Mouse (Mus musculus): ENCODE measurements around the gene Cfl2. TPM values are rescaled to one million over a fixed set of nuclear protein-coding genes. Genes with fewer than 3 reads are reported as not detected.
"Not testable (repeated sequence)": the region's sequence is repeated elsewhere in the genome, so short reads cannot be mapped to it uniquely, and the experiment has no call there.

Gene Cfl2
- 100 to 1,000 TPM; 110 to 136 TPM for total RNA-seq (2021)
- polyA plus RNA-seq (2012; rRNA removed), result 1.8 and 3.6 TPM in 2 replicates
- long read RNA-seq, transcript Cfl2-206 (4 exons, 2,726 nt), result minor isoform, 7 of 98 reads
- long read RNA-seq, transcript Cfl2-203 (4 exons, 1,128 nt), result minor isoform, 14 of 98 reads
- long read RNA-seq, transcript Cfl2-201 (4 exons, 2,940 nt), result major isoform, 70 of 98 reads
- long read RNA-seq, partial matches to known transcripts, result 0 of 98 reads
- long read RNA-seq, other reads (novel, unspliced or antisense), result 6 of 98 reads

GRCm38 (mm10) chr12:54862606-54863535 is at the start of gene Cfl2:
Gene Cfl2, minus strand, starts transcription at chr12:54862877.
- DNase-seq, result peak; percentile 92

- no peak for DNase-seq
These were observed 47.7 kb upstream of the Cfl2 start for GRCm38 (mm10) chr12:54910387-54910786.

- DNase-seq, result not testable (repeated sequence)
These were observed 29.9 kb upstream of the Cfl2 start for GRCm38 (mm10) chr12:54892559-54892958.

- DNase-seq, result no peak
These were observed 27.7 kb upstream of the Cfl2 start for GRCm38 (mm10) chr12:54890426-54890825.

GRCm38 (mm10) chr12:54887580-54888127 is 25.0 kb upstream of the Cfl2 start:
- no peak for DNase-seq

- peak; percentile 50 for DNase-seq
These were observed 17.0 kb upstream of the Cfl2 start for GRCm38 (mm10) chr12:54879630-54880029.

- DNase-seq, result no peak
These were observed 16.5 kb upstream of the Cfl2 start for GRCm38 (mm10) chr12:54879211-54879610.

- DNase-seq, result no peak
These were observed 15.2 kb upstream of the Cfl2 start for GRCm38 (mm10) chr12:54877875-54878274.

GRCm38 (mm10) chr12:54876879-54877278 is 14.2 kb upstream of the Cfl2 start:
- DNase-seq, result no peak

- DNase-seq, result no peak
These were observed 12.0 kb upstream of the Cfl2 start for GRCm38 (mm10) chr12:54874711-54875110.

GRCm38 (mm10) chr12:54861991-54862605 is 579 bp downstream of the Cfl2 start:
- peak; percentile 56 for DNase-seq

GRCm38 (mm10) chr12:54859531-54859930 is 3.1 kb downstream of the Cfl2 start:
- DNase-seq, result no peak

GRCm38 (mm10) chr12:54850551-54850950 is 12.1 kb downstream of the Cfl2 start:
- no peak for DNase-seq

- DNase-seq, result no peak
These were observed 18.3 kb downstream of the Cfl2 start for GRCm38 (mm10) chr12:54844415-54844814.

- no peak for DNase-seq
These were observed 21.1 kb downstream of the Cfl2 start for GRCm38 (mm10) chr12:54841576-54841975.

- DNase-seq, result peak; percentile 29
These were observed 22.9 kb downstream of the Cfl2 start for GRCm38 (mm10) chr12:54839815-54840214.

GRCm38 (mm10) chr12:54838931-54839330 is 23.7 kb downstream of the Cfl2 start:
- no peak for DNase-seq

GRCm38 (mm10) chr12:54835608-54836570 is 26.8 kb downstream of the Cfl2 start:
- DNase-seq, result no peak

GRCm38 (mm10) chr12:54834925-54835447 is 27.7 kb downstream of the Cfl2 start:
- peak; percentile 90 for DNase-seq

- no peak for DNase-seq
These were observed 28.7 kb downstream of the Cfl2 start for GRCm38 (mm10) chr12:54833856-54834399.

GRCm38 (mm10) chr12:54831927-54832326 is 30.8 kb downstream of the Cfl2 start:
- DNase-seq, result not testable (repeated sequence)

Measured in adrenal gland, adult 2 months (tissue).